Mouse (Mus musculus): Measurements from ENCODE around the gene Osbp2.

Gene Osbp2

DNA sequence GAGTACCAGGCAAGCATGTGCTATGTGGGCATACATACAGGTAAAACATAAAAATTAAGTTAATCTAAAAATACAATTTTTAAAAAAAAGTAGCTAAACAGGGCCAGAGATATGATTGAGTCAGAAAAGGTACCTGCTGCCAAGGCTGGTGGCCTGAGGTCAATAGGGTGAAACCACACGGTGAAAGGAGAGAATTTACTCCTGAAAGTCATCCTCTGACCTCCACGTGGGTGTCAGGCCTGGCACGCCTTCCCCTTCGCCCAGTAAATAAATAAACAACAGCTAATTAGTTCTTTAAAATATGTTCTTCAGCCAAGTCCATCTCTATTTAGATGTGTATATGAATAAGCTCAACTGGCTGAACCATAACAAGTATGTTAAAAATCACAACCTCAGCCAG, 3.3 kb downstream of the Osbp2 start:
- DNase-seq = no peak

DNA sequence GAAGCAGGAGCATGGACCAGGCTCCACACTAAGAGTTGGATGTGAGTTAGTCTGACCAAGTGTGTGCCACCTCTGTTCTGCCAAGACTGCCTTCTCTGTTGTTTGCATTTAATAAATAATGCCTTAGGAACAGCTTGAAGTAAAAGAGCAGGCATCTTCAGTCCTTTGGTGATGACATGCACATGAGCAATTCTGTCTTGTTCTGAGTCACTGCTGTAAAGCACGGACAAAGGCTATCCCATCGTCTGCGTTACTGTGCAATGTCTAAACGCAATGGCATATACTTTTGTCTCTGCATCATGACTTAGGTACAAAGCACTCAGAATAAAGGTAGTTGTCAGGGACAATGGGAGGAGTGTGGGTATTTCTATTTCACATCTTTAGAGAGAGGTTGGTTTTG, 3.9 kb downstream of the Osbp2 start:
- DNase-seq = no peak

DNA sequence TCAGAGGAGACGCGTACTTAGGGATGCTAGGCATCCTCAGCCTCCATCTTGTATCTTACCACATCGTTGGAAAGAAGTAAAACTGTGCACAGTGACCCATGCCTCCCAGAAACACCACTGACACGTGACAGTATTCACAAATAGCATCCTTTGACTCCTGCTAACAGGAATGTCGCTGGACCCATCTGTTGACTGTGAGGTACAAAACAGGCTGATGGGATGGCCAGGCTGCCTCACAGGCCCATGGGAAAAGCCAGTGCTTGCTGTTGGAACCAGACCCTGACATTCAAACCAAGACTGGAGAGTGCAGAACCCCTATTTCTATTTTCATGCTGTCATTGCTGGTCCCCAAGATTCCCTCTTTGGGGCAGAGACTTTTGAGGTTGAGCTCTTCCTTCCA, 5.8 kb downstream of the Osbp2 start:
- no peak for DNase-seq

DNA sequence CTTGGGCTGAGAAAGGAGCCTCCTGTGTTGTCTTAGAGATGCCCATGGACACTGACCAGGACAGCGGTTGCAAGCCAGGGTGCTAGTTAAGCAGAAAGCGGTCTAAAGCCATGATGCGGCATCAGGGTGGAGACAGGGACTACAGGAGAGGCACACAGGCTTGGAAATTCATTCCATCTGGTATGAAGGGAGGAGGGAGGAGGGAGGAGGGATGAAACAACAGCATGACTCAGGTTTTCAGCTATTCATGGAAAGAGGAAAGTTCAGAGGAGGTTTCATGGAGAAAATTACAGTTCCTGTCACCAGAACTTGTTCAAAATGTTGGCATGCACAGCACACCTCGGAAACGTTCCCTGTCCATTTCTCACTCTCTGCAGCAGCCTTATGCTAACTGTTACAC, 7.9 kb downstream of the Osbp2 start:
- no peak for DNase-seq

DNA sequence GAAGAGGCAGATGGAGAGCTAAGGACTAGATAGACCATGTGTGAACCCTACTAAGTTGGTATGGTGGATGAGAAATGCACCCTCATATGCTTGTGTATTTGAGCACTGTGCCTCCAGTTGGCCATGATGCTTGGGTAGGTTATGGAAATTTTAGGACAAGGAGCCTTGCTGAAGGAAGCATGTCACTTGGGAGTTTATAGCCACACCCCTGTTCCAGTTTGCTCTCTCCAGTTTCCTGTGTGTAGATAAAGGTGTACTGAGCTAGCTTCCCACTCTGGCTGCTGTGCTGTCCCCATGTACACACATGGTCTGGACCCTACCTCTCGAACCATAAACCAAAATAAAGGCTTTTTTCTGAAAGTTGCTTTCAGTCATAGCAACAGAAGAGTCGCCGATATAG, 9.5 kb downstream of the Osbp2 start:
- no peak for DNase-seq

DNA sequence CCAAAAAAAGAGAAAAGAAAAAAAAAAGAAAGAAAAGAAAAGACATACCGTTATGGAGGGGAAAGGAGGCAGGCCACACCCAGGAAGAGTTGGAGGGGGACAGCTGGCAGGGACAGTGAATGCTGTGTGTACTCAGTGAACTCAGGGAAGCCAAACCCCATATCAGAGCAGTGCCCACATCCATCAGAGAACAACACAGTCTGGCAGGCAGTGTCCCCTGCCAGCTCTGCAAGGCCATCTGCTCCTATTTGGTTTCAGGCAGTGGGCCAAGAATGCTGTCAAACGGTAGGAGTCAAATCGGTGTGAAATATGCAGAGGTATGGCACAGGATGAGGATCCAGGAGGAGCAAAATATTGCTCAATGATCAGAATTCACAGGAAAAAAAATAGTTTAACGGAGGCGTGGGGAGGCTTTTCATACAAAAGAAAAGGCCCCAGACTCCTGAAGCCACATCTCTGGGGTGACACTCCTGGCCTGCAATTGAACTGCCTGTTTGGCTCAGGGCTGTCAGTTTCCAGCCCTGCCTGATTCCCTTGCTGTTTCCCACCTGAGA, 10.1 kb downstream of the Osbp2 start:
- DNase-seq = peak in 1 of 2 experiments; percentile 10

DNA sequence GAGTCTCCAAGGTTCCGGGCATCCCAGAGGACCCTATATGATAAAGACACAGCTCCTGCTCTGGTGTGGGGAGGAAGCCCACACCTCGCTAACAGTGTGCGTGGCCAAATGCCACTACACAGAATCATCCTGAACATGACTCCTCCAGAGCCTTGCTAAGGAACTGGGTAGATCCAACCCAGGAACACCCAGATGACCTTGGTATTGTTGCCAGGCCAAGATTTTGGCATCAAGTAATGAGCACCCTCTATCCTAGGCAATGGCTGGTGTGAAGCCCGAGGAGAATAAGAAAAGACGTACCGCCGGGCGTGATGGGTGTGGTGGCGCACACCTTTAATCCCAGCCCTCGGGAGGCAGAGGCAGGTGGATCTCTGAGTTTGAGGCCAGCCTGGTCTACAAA, 10.7 kb downstream of the Osbp2 start:
- DNase-seq = no peak

DNA sequence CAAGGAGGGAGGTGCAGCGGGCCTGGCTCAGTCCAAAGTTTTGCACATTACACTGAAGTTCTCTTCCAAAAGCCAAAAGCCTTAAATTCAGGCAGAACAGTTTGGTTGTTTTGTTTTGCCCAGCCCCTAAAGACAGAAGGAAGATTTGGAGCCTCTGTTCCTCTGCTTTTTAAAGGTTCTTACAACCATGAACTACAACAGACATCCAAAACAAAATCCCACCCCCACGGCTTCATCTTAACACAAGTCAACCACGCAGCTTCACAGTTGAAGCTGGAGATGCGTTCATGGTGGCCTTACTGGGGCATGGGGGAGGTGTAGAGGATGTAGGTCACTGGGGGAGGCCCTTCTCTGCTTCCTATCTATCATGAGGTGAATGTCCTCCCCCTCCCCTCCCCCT, 11.8 kb downstream of the Osbp2 start:
- no peak for DNase-seq

DNA sequence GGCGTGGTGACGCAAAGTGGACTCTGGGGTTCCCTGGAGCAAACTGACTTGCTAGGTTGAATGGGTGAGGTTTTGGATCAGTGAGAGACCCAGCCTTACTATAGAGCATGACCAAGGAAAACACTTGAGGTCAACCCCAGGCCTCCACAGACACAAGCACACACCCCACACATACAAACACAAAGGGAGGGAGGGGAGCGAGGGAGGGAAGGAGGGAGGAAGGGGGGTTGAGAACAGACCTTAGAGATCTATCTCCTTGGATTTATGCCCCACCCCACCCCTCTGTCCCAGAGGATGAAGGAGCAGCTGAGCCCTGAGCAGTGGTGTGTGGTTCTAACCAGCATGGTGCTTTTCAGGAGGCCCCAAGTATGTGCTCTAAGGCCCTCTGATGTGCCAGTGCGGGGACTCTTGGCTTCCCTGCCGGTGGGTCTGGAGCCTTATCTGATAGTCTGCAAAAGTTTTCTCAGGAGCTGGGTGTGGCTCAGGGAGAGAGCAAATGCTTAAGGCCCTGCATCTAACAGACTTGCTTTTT, 12.9 kb downstream of the Osbp2 start:
- DNase-seq = no peak

DNA sequence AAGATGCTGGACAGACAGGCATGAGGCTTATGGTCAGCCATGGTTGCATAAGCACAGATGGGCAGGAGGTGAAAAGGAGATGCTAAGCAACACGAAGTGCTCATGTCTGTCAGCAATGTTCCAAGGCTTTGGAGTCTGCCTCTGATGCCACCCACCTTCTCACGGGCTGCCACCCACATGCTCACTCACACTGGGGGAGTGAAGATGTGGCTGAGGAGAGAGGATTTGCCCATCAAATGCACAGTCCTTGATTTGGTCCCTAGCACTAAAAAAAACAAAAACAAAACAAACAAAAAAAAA, 13.4 kb downstream of the Osbp2 start:
- no peak for DNase-seq

DNA sequence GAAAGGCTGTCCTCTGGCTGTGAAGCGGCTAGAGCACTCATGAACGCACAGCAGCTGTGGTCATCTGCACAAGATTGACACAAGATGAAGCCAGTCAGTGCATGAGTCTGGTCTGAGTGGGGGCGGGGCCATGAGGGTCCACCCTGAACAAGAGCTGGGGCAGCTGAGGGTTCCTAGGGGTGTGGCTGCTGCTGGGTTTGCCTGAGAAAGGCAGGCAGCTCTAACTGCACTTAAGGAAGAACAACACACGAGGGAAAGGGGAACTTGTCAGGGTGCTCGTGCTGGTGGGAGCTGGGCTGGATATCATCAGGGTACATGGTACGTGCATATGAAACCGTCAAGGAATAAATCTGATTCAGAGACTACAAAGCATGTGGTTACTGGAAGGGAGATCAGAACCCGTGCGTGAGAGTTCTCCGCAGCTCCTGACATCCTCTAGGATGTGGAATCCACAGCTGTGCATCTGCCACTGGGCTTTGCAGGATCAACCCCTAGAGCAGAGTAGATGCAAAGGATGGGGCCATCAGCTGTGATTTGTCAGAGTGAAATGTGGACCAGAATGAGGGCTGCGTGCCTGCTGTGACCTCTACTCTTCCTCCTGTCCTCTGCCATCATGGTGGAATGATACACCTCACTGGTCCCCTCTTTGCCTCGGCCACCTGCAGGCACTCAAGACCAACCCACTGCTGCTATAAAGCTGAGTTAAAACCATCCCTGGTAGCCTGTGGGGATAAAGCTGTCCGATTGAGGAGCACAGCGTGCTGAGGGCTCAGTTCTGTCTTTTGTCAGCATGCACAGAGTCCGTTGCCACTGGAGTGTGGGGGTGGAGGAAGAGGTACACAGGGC, 14.0 kb downstream of the Osbp2 start:
- DNase-seq = no peak

DNA sequence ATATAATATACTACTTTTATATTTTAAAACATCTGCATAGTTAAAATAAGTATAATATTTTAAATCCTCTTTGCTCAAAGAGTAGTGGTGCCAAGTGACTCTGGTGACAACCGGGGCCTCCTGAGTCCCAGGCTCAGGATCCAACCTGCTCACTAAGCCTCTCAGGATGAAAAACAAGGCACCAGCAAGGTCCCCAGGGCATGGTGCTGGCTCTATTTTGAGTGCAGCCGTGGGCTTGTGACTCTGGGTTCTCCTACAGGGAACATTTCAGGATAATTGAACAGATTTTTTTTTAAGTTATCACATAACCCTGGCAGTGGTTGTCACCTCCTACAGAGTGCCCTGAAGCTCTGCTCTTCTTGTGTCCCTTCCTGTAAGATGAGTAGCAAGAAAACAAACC, 17.4 kb downstream of the Osbp2 start:
- DNase-seq = no peak

DNA sequence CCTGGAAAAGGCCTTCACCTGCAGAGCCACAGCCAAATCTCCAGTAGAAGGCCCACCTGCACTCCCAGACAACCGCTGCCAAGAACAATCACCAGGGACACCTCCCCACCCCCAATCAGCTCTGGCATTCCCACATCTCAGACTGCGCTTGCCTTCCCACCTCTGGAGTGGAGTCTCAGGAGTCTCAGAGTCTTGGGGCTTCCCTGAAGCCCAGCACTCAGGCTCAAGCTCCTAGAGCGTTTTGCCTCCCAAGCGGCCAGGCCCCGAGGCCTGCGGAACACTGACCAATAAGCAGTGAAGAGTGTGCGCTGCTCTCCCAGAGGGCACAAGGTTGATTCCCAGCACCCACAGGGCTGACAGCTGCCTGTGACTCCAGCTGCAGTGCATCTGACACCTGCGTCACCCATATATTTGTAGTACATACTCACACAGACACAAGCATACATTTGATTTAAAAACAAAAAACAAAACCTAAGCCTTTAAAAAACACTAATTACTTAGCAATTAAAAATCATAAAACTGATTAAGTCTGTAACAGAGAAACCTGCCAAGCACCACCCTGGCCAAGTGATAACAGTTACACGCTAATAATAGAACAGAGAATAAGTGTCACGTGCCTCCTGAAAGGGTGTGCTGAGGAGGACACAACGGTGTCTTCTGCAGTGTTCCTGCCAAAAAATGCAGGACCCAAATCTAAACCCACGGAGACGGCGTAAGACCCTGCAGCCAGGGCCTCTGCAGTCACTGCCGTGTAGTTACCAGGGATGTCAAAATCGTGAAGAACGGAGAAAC, 19.6 kb downstream of the Osbp2 start:
- no peak for DNase-seq

DNA sequence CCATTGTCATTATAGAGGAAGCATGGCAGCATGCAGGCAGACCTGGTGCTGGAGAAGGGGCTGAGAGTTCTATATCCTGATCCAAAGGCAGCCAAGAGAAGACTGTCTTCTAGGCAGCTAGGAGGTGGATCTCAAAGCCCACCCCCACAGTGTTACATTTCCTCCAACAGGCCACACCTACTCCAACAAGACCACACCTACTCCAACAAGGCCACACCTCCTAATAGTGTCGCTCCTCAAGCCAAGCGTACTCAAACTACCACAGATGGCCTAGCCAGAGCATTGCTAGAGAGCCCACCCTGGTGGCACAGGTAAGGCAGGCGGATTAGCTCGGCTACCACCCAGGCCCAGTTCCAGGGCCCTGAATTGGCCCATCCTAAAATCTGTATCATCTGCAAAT, 28.4 kb downstream of the Osbp2 start:
- DNase-seq = no peak

DNA sequence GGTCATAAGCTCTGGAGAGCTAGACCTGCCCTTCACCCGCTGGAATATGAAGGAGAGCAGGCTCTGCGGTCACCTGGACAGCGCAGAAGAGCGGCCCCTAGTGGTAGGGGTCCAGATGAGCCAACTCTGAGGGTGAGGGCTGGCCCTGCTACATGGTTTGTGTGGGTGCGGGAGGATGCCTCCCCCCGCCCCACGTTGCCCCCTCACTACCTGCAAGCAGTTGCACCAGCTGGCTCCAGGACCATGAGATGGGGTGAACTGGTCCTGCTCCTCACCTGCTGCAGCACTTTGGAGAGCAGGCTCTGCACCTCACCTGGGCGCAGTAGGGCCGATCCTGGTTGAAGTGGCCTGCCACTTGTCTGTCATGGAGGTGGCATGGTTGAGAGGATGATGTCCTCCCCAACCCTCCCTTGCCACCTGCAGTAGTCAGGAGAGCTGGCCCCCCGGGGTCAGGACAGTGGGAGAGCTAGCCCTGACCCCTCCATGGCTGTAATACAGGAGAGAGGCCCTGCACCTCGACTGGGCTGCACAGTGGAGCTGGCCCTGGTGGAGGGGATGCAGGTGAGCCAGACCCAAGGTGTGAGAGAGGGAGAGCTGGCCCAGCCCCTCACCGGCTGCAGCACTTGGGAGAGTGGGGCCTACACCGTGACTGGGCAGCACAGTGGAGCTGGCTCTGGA, 29.1 kb downstream of the Osbp2 start:
- DNase-seq = peak in 1 of 2 experiments; percentile 34

DNA sequence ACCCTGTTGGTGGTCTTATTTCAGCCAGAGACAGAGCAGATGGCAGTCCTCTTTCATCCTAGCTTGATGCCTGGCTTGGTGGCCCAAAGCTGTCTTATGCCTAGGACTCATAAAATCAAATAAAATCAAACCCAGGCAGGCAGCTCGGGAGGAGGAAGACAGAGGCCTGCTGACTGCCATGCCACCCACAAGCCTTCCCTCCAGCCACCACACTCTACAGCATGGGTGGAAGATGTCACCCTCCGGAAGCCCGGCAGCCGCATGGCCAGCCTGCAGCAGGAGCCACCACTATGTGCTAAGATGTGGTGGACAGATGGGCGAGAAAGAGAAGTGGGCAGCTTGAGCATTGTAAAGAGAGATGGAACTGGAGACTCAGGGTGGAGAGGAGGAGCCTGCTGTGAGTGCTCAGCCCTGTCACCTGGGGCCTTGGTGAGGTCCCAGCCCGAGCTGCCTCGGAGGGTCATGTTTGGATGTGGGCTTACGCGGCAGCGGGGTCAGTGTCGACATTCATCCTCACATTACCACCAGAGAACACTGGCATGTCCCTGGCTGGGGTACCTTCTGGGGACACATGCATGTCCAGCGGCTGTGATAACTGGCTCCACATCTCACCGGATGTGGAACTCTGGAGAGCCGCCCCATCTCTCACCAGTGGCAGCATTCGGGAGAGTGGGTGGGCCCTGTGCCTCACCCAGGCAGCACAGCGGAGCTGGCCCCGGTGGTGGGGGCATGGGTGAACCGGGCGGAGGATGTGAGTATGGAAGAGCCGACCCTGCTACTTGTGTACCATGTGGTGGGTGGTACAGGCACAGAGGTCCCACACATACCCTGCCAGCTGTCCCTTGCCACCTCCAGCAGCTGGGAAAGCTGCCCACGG, 29.9 kb downstream of the Osbp2 start:
- no peak for DNase-seq

DNA sequence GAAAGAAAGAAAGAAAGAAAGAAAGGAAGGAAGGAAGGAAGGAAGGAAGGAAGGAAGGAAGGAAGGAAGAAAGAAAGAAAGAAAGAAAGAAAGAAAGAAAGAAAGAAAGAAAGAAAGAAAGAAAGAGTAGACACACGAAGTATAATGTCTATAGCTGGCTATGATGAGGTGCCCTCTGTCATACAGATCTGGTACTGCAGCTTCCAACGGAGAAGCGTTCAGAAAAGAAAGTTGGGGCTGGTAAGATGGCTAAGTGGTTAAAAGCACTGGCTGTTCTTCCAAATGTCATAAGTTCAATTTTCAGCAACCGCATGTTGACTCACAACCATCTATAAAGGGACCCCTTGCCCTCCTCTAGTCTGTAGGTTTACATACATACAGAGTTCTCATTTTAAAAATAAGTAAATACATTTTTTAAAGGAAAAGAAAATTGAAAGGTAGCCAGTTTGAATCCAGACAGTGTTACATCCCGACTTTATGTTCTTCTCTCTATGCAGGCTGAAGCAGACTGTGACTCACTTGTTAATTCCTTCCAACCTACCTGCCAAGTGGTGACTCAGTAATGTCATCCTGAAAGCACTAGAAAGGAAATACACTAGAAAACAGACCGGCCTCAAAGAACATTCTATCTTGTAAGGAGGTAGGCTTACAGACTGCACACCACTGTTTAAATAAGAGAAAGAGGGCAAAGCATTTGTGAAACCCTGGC, 31.4 kb downstream of the Osbp2 start:
- DNase-seq = peak in 1 of 2 experiments; percentile 18

DNA sequence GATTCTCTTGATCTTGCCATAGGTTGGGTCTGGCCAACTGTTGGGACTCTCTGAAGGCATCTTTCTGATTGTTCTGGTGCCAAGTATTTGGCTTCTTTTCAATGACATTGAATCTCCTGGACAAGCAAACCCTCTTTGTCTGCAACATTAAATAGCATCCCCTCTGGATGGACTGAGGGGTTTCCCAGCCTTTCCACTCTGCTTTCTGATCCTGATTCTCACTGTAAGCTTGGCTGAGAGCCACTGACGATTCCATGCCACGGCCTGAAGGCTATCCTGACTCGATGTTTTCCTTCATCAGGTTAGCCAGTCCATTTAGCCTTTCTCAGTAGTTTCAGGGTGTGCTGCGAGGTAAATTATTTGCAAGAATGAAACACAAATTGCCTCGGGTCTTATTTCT, 34.0 kb downstream of the Osbp2 start:
- no peak for DNase-seq

DNA sequence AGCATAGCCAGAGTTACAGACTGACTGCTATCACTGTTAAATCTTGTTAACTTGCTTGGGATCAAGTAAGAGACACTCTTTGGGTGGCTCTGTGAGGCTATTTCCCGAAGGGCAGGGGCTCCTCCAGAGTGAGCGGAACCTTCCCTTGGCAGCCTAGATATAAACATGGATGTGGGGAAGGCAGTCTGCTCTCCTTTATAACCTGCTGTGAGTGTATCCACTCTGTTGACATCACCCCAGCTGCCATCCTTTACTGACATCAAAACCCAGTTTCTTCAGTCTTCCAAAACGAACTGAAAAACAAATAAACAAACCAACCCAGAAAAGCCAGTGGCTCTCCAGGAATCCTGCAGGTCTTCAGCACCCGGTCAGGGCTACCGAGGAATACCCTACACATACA, 39.6 kb downstream of the Osbp2 start:
- no peak for DNase-seq

DNA sequence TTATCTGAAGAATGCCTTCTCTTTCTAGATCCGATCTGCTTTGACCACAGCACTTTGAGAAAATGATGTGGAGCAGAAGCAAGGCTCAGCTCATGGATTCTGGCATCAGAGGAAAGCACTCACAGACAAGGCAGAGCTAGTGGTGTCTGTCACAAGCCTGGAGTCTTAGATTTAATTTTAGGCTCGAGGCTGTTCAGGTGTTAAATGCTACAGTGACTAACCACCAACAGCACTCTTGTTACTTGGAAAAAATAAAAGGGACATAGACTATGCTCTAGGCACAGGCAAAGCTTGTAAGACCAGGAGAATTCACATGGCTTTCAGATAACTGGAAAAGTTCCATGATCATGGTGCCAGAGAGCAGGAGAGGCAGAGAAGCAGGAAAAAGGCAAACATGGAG, 40.3 kb downstream of the Osbp2 start:
- DNase-seq = no peak

DNA sequence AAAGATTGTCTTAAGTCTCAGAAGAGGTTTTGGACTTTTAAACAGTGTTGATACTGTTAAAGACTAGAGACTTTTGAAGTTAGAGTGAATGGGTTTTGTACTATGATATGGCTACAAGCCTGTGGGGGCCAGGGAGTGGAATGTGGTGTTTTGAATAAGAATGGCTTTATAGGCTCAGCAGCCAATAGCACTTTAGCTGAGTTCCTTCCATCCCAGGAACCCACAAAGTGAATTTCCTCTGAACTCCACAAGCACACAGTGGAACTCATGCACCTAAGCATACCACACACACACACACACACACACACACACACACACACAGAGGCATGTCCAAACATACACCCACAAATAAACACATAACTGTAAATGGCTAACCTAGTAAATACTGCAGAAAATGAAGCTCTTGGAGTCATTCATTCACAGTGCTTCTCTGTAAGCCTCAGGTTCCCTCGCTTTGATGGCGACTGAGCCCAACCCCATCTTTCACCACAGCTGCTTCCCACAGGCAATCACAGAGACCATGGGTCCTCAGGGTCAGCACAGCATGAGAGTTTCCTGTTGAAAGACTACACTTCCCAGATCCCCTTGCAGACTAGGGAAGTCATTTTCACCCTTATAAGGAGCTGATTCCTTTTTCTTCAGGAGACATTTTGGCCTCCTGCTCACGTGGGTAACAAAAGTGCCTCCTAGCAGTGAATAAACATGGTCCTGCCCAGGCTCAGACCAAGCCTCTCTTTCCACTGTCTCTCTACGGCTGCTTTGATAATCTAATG, 45.5 kb downstream of the Osbp2 start:
- DNase-seq = peak in 1 of 2 experiments; percentile 5
